Mouse (Mus musculus) hindbrain, embryonic 13.5 days (tissue): ENCODE measurements at regions not wholly inside any gene's neighbourhood (a gene's known extent, or its start where the extent isn't known, plus 50 kb on each side); places are given as distances from the start of the nearest gene placed in this dataset.

Experiments
- ATAC-seq: fragments of 200-750 bp; cut with Nextera tagmentation; 2 replicates; pipeline ENCODE4 v1.8.0; 2017; ENCODE audit warnings: moderate TSS enrichment; ENCODE audit not compliant: low FRiP score
- H3K27ac ChIP-seq: fragments of 300-500 bp; sonication (generic); 2 replicates; pipeline ENCODE4 v1.5.1; 2015; ENCODE audit warnings: inconsistent platforms, mild to moderate bottlenecking, moderate library complexity
- H3K27me3 ChIP-seq: fragments of 300-500 bp; sonication (generic); 2 replicates; pipeline ENCODE4 v1.6.1; 2015; ENCODE audit warnings: mild to moderate bottlenecking, inconsistent platforms
- H3K36me3 ChIP-seq: fragments of 300-500 bp; sonication (generic); 2 replicates; pipeline ENCODE4 v1.6.1; 2015; ENCODE audit warnings: mild to moderate bottlenecking, inconsistent platforms
- H3K4me1 ChIP-seq: fragments of 300-500 bp; sonication (generic); replicated peaks from 2 replicates; pipeline ENCODE4 v1.6.1; 2015; ENCODE audit warnings: inconsistent platforms
- H3K4me2 ChIP-seq: fragments of 300-500 bp; sonication (generic); 2 replicates; pipeline ENCODE4 v1.6.1; 2015; ENCODE audit warnings: inconsistent platforms, mild to moderate bottlenecking, moderate library complexity
- H3K4me3 ChIP-seq: fragments of 300-500 bp; sonication (generic); 2 replicates; pipeline ENCODE4 v1.5.1; 2015; ENCODE audit warnings: mild to moderate bottlenecking, inconsistent platforms
- H3K9ac ChIP-seq: fragments of 300-500 bp; sonication (generic); 2 replicates; pipeline ENCODE4 v1.6.1; 2015; ENCODE audit warnings: mild to moderate bottlenecking, inconsistent platforms
- H3K9me3 ChIP-seq: fragments of 300-500 bp; sonication (generic); 2 replicates; pipeline ENCODE4 v1.6.1; 2016; ENCODE audit warnings: inconsistent platforms
- WGBS: fragments of 180-500 bp; shearing (Covaris S2); methylation state at CpG from one replicate; pipeline ENCODE4 v1.1.7; 2015; 5-methylcytosine and 5-hydroxymethylcytosine counted together

DNA sequence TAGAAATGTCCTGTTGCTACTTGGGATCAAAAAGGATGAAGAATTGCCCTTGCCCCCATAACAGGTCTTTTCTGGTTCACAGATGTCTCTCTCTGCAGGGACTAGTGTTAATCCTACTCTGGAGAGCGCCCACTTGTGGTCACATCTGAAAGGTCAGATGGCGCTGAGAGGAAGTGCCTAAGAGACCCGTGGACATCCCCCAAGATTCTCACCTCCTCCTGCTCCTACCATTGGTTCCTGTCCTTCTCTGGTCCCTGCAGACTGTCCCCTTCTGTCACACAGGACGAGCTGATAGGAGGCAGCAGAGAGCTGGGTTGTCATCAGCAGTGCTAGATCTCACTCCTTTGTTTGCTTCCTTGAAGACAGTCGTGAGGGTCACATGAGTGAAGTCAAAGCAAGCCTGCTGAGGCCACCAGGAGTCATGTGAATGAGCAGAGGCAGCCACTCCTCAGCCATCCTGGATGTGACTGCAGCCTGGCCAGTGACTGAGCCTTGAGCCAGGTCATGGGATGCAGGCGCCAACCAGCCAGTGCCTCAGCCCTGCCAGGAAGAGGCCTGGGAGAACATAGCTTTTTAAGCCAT lies 420.6 kb downstream of the Matn1 start:
- ATAC-seq, result no peak
- no peak overlapping the region for H3K4me3 ChIP-seq
- H3K36me3 ChIP-seq, result no peaks in the 10 kb centered on the region
- no peak overlapping the region for H3K4me2 ChIP-seq
- H3K27me3 ChIP-seq, result peaks cover 18% of the 10 kb centered on the region; the same call in 1 of the 2 replicates
- 30% methylated on average over 6 of the region's 6 CpGs for WGBS
- no peak overlapping the region for H3K27ac ChIP-seq
- H3K9me3 ChIP-seq, result no peaks in the 10 kb centered on the region
- no peak overlapping the region for H3K9ac ChIP-seq
- H3K4me1 ChIP-seq, result peaks cover 8% of the 10 kb centered on the region; the same call in 1 of the 2 replicates

DNA sequence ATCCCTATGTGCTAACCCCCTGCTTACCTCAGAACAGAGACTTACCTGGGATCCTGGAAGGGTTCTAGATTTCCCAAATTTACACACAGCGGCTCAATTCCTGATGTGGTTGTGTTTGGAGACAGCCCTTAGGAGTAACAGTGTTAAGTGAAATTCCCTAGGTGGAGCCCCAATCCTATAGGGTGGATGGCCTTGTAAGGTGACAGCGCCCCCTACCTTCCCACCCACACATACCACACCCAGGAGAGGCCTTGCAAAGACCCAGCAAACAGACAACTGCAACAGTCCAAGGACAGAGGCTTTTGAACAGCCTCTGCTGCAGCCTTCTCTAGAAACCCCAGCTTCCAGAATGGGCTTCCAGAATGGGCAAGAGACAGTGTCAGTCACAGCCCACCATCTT lies 421.8 kb downstream of the Matn1 start:
- ATAC-seq, result no peak
- 66% methylated on average over 2 of the region's 2 CpGs for WGBS
- Histone ChIP-seq H3K4me3 (no peak overlapping the region), H3K4me2 (no peak overlapping the region), H3K9me3 (no peaks in the 10 kb centered on the region), H3K27me3 (peaks cover 18% of the 10 kb centered on the region; the same call in 1 of the 2 replicates), H3K4me1 (peaks cover 8% of the 10 kb centered on the region; the same call in 1 of the 2 replicates), H3K36me3 (no peaks in the 10 kb centered on the region), H3K9ac (no peak overlapping the region), H3K27ac (no peak overlapping the region)

DNA sequence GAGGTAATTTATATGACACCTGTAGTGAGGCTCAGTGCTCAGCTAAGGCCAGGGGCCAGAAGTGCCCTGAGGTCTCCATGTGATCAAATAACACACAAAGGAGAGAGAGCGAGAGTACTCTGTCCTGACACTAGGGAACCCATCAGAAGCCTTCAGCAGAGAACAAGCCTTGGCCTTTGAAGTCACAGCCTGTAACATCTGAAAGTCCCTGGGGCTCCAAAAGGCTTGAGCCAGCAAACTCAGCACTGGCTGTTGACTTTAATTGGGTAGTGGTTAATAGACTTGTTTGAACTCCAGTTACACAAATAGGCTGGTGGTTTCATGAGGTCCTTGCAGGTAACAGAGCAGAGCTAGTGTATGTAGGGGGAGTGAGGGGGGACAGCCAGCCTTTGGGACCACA lies 422.5 kb downstream of the Matn1 start:
- Histone ChIP-seq H3K4me2 (no peak overlapping the region), H3K9ac (no peak overlapping the region), H3K27me3 (peaks cover 16% of the 10 kb centered on the region; the same call in 1 of the 2 replicates), H3K9me3 (no peaks in the 10 kb centered on the region), H3K4me1 (peaks cover 8% of the 10 kb centered on the region; the same call in 1 of the 2 replicates), H3K4me3 (no peak overlapping the region), H3K36me3 (no peaks in the 10 kb centered on the region), H3K27ac (no peak overlapping the region)
- ATAC-seq, result no peak
- WGBS, result 73% methylated on average over 1 of the region's 1 CpGs

DNA sequence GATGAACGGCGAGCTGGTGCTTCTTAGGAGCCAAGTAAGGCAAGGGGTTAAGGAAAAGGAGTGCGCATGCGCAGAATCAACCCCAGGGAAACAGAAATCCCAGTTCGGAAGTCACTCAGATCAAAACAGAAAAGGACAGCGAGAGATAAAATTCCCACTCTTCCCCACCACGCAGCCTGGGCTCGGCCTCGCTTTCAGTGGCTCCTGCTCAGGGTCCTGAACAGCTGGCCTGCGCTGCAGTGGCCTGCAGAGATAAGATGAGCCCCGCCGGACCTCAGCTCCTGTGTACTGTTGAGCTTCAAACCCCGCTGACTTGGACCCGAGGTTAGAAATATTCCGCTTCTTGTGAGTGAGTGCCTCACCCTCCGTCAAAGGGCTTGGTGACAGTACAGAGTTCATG lies 428.3 kb downstream of the Matn1 start:
- H3K36me3 ChIP-seq, result no peaks in the 10 kb centered on the region
- H3K27me3 ChIP-seq, result no peaks in the 10 kb centered on the region
- no peak overlapping the region for H3K4me3 ChIP-seq
- no peaks in the 10 kb centered on the region for H3K9me3 ChIP-seq
- 79% methylated on average over 16 of the region's 16 CpGs for WGBS
- ATAC-seq, result no peak
- H3K9ac ChIP-seq, result no peak overlapping the region
- no peak overlapping the region for H3K27ac ChIP-seq
- no peak overlapping the region for H3K4me2 ChIP-seq
- 0 out of 2 replicates have a peak, but pooled peaks cover under 1% of the 10 kb centered on the region for H3K4me1 ChIP-seq

DNA sequence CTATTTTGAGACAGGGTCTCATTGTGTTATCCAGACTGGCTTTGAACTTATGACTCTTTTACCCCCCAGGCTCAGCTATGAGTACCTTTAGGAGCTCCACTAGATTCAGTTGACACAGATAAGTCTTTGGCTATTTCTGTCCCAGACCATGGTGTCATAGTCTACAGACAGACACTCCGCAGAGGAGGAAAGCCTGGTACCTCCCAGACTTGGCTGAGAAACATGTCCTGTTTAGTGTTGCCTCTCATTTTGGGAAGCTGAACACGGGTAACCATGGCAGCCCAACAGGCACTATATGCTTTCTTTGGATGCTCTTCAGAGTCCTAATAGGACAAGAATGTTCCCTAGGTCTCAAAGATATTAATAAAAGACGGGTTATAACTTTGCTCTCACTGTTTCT lies 429.0 kb downstream of the Matn1 start:
- no peak for ATAC-seq
- Histone ChIP-seq H3K4me3 (no peak overlapping the region), H3K4me2 (no peak overlapping the region), H3K27ac (no peak overlapping the region), H3K27me3 (no peaks in the 10 kb centered on the region), H3K36me3 (no peaks in the 10 kb centered on the region), H3K9ac (no peak overlapping the region), H3K4me1 (0 out of 2 replicates have a peak, but pooled peaks cover 3% of the 10 kb centered on the region), H3K9me3 (no peaks in the 10 kb centered on the region)
- WGBS, result 88% methylated on average over 3 of the region's 3 CpGs

DNA sequence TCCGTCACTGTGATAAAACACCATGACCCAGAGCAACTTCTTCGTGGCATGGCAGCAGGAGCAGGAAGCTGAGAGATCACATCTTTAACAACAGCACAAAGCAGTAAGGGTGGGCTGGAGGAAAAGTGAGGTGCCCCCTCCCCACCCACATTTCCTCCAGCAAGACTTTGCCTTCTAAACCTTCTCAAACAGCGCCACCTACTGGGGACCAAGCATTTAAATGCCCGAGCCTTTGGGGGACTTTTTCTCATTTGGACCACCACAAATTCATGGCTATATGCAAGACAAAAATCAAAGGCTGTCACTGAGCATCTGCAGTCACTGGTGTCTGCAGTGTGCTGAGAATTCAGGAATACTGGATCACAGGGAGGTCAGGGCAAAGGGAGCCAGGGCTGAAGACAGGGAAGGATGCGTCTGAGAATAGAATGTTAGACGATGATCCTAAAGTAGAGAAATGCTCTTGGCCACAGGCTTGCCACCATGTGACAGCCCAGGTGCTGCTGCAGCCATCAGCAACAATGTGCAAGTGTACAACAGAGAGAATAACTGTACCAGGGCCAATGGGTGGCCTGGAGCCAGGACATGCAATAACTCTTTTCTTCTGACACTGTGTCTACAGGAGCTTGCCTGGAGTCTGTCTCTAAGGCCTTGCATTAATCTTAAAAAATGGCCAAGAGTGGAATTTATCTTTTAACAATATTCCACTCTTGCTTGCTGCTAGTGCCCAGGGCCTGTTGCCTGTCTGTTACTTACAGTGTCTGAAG lies 430.5 kb downstream of the Matn1 start:
- no peak overlapping the region for H3K9ac ChIP-seq
- WGBS, result 88% methylated on average over 6 of the region's 6 CpGs

DNA sequence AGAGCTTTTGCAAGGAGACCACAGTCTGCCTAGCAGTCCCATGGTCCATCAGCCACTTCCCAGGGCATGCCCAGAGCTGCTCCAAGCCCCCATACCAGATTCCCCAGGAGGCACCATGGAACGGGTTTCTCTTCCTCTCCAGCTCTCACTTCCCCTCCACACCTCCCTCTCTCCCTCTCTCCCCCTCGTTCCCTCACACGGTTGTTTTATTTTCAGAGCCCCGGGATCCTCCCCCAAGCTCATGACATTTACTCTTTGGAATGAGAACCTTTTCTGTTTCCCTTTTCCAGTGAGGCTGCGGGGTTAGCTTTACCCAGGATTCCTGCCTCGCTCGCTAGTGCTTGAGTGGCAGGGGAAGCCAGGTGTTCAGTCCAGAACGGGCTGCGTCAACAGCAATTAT lies 436.9 kb downstream of the Matn1 start:
- Histone ChIP-seq H3K9ac (no peak overlapping the region), H3K9me3 (no peaks in the 10 kb centered on the region), H3K4me3 (no peak overlapping the region), H3K27me3 (no peaks in the 10 kb centered on the region), H3K27ac (no peak overlapping the region), H3K4me1 (peaks cover 10% of the 10 kb centered on the region; the same call in 1 of the 2 replicates), H3K36me3 (no peaks in the 10 kb centered on the region), H3K4me2 (no peak overlapping the region)
- no peak for ATAC-seq
- 64% methylated on average over 9 of the region's 9 CpGs for WGBS

More for the DNA sequence above, 430.5 kb downstream of the Matn1 start:
- H3K4me1 ChIP-seq, result peaks cover 7% of the 10 kb centered on the region; the same call in 1 of the 2 replicates
- H3K4me2 ChIP-seq, result no peak overlapping the region
- no peaks in the 10 kb centered on the region for H3K27me3 ChIP-seq
- H3K9me3 ChIP-seq, result no peaks in the 10 kb centered on the region
- no peaks in the 10 kb centered on the region for H3K36me3 ChIP-seq
- H3K4me3 ChIP-seq, result no peak overlapping the region
- ATAC-seq, result no peak
- no peak overlapping the region for H3K27ac ChIP-seq

DNA sequence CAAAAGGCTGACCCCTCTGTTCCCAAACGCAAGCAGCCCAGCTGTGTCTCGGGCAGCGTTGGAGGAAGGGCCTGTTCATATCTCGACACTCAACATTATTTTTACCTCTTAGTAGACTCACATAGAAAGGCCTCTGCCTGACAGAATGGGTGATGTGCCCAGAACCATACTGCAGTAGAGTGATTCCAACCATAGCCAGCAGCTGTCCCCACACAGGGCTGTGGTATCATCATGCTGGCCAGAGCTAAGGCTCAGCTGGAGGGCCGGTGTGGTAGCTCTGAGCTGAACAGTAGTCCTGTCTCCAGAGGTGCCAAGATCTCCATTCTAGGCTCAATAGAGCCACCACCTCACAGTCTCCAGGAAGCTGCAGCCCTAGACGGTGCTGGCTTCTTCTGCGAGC lies 437.3 kb downstream of the Matn1 start:
- H3K27ac ChIP-seq, result no peak overlapping the region
- no peak for ATAC-seq
- no peak overlapping the region for H3K4me3 ChIP-seq
- no peak overlapping the region for H3K9ac ChIP-seq
- H3K27me3 ChIP-seq, result no peaks in the 10 kb centered on the region
- H3K4me2 ChIP-seq, result no peak overlapping the region
- H3K9me3 ChIP-seq, result no peaks in the 10 kb centered on the region
- H3K36me3 ChIP-seq, result no peaks in the 10 kb centered on the region
- 85% methylated on average over 7 of the region's 7 CpGs for WGBS
- peaks cover 10% of the 10 kb centered on the region; the same call in 1 of the 2 replicates for H3K4me1 ChIP-seq

DNA sequence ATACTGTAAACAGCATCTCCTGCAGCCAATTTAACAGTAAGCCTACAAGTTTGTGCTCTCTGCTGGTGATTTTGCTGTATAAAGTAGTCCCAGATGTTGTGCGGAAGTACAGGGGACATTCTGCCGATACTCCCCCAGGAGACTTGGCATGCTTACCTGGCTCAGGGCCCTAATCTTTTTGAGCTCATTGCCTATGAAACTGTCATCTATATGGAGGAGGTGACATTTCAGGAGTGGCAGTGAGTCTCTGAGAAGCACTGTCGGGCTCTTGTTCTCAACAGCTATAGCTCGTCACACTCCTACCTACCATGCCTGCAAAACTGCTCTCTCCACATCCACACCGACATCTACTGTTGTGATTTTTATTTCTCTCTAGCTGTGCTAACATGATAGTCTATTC lies 439.7 kb downstream of the Matn1 start:
- H3K27me3 ChIP-seq, result no peaks in the 10 kb centered on the region
- no peak overlapping the region for H3K27ac ChIP-seq
- H3K4me1 ChIP-seq, result peaks cover 7% of the 10 kb centered on the region; the same call in 1 of the 2 replicates
- no peaks in the 10 kb centered on the region for H3K9me3 ChIP-seq
- no peak overlapping the region for H3K4me2 ChIP-seq
- no peak overlapping the region for H3K9ac ChIP-seq
- 81% methylated on average over 5 of the region's 5 CpGs for WGBS
- no peak for ATAC-seq
- H3K4me3 ChIP-seq, result no peak overlapping the region
- no peaks in the 10 kb centered on the region for H3K36me3 ChIP-seq

DNA sequence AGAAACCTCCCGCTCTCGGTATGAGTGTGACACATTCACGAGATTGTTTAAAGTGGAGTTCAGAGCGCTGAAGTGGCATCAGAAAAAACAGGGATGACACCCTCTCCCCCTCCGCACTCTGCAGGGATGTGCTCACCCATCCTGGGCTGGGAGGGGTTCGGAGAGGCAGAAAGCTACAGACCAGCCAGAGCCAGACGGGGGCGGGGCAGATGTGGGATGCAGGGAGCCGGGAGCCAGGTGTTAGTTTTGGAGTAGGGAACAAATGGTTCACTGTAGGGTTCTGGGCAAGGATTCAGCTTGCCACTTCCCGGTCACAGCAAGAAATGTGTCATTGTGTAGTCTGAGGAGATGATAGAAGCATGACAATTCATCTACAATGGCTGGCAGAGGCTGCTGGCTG lies 442.8 kb downstream of the Matn1 start:
- Histone ChIP-seq H3K27ac (no peak overlapping the region), H3K9me3 (no peaks in the 10 kb centered on the region), H3K4me1 (peaks cover 13% of the 10 kb centered on the region), H3K27me3 (no peaks in the 10 kb centered on the region), H3K4me2 (no peak overlapping the region), H3K36me3 (no peaks in the 10 kb centered on the region), H3K9ac (no peak overlapping the region), H3K4me3 (no peak overlapping the region)
- 77% methylated on average over 10 of the region's 10 CpGs for WGBS
- ATAC-seq, result no peak

DNA sequence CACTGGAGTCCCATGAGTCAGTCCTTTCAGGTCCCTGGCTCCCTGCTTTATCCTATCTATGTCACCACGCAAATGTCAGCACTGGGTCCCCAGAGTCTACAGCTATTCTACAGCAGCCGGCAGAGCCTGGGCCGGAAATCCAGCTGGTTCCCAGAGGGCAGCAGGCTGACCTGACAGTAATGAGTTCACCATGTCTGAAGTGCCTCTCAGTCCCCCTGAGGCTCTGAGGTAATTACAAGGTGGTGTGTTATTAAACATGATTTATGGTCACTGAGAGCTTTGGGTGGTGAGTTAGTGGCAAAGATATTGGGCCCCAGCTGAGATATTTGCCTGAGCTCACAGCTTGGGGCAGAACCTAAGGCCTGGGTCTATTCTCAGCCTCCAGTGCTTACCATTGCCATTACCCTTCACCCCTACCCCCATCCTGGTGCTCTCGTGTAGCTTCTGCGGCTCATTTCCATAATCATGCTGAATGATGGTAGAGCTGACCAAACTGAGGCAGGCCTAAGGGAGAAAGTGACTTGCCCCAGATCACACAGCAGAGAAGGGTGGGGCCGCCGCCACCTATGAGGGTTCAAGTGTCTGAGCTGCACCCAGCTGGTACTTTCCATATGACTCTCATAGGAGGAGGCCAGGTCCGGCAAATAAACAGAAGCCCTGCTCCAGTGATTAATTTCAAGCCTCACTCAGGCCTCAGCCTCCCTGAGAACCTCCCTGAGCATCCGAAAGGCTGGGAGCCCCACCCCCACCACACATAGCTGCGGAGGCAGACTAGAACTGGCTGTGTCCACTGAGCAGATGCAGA lies 446.8 kb downstream of the Ptpru start:
- Histone ChIP-seq H3K4me3 (no peak overlapping the region), H3K36me3 (no peaks in the 10 kb centered on the region), H3K9me3 (no peaks in the 10 kb centered on the region), H3K27ac (peak overlapping the region; percentile 26), H3K4me1 (peaks cover 34% of the 10 kb centered on the region), H3K9ac (no peak overlapping the region), H3K27me3 (no peaks in the 10 kb centered on the region), H3K4me2 (no peak overlapping the region)
- WGBS, result 31% methylated on average over 10 of the region's 10 CpGs
- ATAC-seq, result 0 out of 2 replicates have a peak, but pooled peaks have one; percentile 39

DNA sequence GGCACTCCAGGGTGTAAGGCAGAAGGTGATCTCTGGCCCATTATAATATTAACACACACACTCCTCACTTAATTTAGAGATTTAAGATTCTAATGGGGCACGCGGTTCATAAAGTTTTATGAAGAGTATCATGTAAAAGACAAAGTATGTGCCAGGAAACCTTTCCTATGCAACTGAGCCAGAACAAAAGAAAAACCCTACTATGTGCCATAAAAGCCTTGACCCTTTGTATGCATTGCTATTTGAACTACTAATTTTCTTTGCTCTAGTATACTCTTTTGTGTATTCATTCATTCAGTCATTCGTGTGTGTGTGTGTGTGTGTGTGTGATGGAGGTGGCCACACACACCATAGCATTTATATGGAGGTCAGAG lies 446.2 kb downstream of the Ptpru start:
- Histone ChIP-seq H3K27ac (peak overlapping the region; percentile 26), H3K9me3 (no peaks in the 10 kb centered on the region), H3K36me3 (no peaks in the 10 kb centered on the region), H3K27me3 (no peaks in the 10 kb centered on the region), H3K4me3 (no peak overlapping the region), H3K9ac (no peak overlapping the region), H3K4me2 (no peak overlapping the region), H3K4me1 (peaks cover 34% of the 10 kb centered on the region)
- ATAC-seq, result no peak
- 87% methylated on average over 3 of the region's 3 CpGs for WGBS
